Mouse (Mus musculus): ENCODE measurements at regions not wholly inside any gene's neighbourhood (a gene's known extent, or its start where the extent isn't known, plus 50 kb on each side); places are given as distances from the start of the nearest gene placed in this dataset.
A peak's percentile ranks its signal among the peaks of the same experiment; 100 is the strongest.
"Not testable (repeated sequence)": the region's sequence is repeated elsewhere in the genome, so short reads cannot be mapped to it uniquely, and the experiment has no call there.

DNA sequence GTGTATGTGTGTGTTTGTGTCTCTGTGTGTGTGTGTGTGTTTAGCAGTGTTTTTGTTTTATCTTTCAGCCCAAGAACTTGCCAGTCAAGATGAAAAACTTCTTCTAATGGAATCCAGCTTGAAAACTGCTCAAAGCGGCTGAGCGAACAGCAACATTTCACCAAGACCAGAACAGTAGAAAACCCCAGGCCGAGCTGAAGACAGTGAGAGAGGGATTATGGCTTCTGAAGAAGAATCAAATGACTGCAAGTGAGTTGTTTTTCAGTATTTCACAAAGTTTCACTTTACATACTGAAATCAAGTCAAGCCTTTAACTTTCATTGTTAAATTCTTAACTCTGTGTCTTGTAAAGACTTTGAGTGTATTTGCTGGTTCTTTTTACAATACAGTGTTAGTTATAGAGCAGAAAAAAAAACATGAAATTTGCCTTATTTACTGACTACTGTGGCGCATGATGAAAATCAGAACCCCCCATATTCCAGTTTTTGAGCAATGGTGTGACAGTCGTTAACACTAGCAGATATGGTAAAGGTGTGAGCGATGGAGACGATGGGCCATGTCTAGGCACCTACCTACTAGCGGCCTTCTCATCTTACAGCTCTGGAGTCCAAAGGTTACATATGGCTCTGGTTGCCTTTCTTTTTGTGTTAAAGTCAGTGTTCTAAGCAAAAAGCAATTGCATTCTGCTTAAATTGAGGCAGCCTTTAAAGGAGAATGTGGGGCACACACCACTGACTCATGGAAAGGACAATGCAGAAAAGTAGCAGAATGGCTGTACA is 357.0 kb downstream of the Gm8797 start:
- Histone ChIP-seq H3K27ac (ENCODE audit: low read length) (no peak overlapping the region), H3K27me3 (ENCODE audit: insufficient read depth, low read length) (no peaks in the 10 kb centered on the region), H3K4me3 (ENCODE audit: low read length) (no peak overlapping the region), H3K36me3 (ENCODE audit: insufficient read depth, low read length) (no peaks in the 10 kb centered on the region), H3K4me1 (ENCODE audit: insufficient read depth, low read length) (no peaks in the 10 kb centered on the region), H3K9me3 (ENCODE audit: low read length) (no peaks in the 10 kb centered on the region), H3K9ac (replicated peaks; ENCODE audit: low read length) (no peak overlapping the region), H3K4me2 (replicated peaks; ENCODE audit: low read depth, low read length) (no peak overlapping the region)
- WGBS, result 73% methylated on average over 8 of the region's 8 CpGs
- no peak for ATAC-seq (ENCODE audit: low FRiP score, low TSS enrichment)

DNA sequence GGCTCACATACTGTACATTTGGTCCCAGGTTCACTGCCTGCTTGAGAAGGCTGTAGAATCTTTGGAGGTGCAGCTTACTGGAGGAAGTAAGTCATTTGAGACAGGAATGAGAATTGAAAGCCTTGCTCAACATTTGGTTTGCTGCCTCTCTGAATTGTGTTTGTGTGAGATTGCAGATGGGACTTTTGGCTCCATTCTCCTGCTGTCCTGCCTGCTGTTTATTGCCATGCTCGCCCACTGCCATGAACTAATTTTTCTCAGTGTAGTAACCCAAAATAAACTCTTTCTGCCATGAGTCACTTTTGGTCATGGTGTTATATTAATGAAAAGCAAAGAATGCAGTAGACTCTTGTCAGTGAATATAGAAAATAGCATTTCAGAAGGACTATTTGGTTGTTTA is 368.1 kb downstream of the Gm8797 start:
- Histone ChIP-seq H3K4me2 (replicated peaks; ENCODE audit: low read depth, low read length) (no peak overlapping the region), H3K9ac (replicated peaks; ENCODE audit: low read length) (no peak overlapping the region), H3K4me3 (ENCODE audit: low read length) (no peak overlapping the region), H3K27me3 (ENCODE audit: insufficient read depth, low read length) (no peaks in the 10 kb centered on the region), H3K9me3 (ENCODE audit: low read length) (no peaks in the 10 kb centered on the region), H3K4me1 (ENCODE audit: insufficient read depth, low read length) (no peaks in the 10 kb centered on the region), H3K27ac (ENCODE audit: low read length) (no peak overlapping the region), H3K36me3 (ENCODE audit: insufficient read depth, low read length) (no peaks in the 10 kb centered on the region)
- no peak for ATAC-seq (ENCODE audit: low FRiP score, low TSS enrichment)
- WGBS, result 61% methylated on average over 1 of the region's 1 CpGs

DNA sequence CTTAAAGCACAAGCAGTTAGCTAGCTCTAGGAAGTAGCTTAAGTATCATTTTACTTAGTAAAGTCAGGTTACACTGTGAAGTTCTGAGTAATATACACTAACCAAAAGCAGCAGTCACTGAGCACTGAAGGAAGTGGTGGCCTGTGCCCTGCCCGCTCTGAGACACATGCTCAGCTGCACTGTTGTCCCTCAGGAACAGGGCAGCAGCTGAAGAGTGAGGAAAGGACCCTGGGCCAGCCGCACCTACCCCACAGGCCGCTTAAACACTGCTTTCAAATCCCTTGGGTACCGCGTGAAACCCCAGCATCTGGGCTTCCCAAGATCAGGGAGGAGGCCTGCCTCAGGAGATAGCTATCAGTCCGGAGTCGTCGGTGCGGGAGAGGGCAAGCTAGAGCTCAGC is 385.1 kb downstream of the Gm8797 start:
- not testable (repeated sequence) for H3K4me2 ChIP-seq (replicated peaks; ENCODE audit: low read depth, low read length); H3K4me1 ChIP-seq (ENCODE audit: insufficient read depth, low read length); H3K9ac ChIP-seq (replicated peaks; ENCODE audit: low read length); H3K9me3 ChIP-seq (ENCODE audit: low read length); ATAC-seq (ENCODE audit: low FRiP score, low TSS enrichment); H3K4me3 ChIP-seq (ENCODE audit: low read length); H3K27ac ChIP-seq (ENCODE audit: low read length); H3K36me3 ChIP-seq (ENCODE audit: insufficient read depth, low read length); H3K27me3 ChIP-seq (ENCODE audit: insufficient read depth, low read length)
- 77% methylated on average over 9 of the region's 9 CpGs for WGBS

DNA sequence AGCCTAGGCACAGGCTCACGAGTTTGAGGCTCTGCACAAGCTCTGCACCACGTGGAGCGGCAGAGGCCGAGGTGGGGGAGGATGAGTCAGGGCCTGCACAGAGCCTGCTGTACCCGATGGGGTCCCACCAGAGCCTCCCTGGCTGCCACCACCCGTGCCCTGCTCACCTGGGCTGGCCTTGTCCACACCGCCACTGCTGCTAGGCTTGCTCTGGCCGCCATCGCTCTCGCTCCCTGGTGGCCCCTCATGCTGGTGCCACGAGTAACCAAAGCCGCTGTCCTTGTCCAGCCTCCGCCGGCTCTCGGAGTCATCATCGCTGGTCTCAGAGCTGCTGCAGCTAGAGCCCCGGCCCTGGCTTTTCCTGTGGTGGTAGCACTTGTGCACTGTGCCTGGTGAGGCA is 386.8 kb downstream of the Gm8797 start:
- Histone ChIP-seq H3K9ac (replicated peaks; ENCODE audit: low read length) (no peak overlapping the region), H3K4me1 (ENCODE audit: insufficient read depth, low read length) (no peaks in the 10 kb centered on the region), H3K27me3 (ENCODE audit: insufficient read depth, low read length) (no peaks in the 10 kb centered on the region), H3K9me3 (ENCODE audit: low read length) (no peaks in the 10 kb centered on the region), H3K4me3 (ENCODE audit: low read length) (no peak overlapping the region), H3K4me2 (replicated peaks; ENCODE audit: low read depth, low read length) (no peak overlapping the region), H3K27ac (ENCODE audit: low read length) (no peak overlapping the region), H3K36me3 (ENCODE audit: insufficient read depth, low read length) (no peaks in the 10 kb centered on the region)
- peak; percentile 9; the same call in 1 of the 2 replicates for ATAC-seq (ENCODE audit: low FRiP score, low TSS enrichment)
- WGBS, result 96% methylated on average over 13 of the region's 17 CpGs

DNA sequence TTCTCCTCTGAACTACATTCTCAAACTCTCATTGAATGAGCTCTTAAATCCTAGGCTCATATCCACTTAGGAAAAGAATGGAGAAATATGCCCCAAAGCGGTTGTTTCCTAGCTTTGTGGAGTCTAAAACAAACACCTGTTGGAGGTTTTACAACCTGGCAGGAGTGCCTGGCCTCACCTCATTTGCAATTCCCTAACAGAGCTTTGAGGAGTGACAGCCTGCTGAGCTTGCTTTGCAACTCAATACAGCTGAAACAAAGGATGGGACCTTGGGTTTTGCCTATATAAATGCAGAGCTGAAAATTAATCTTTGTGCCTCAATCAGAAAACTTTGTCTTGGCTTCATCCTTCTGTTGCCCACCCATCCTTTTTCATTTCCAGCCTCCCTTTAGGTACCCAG is 423.2 kb downstream of the Gm8797 start:
- Histone ChIP-seq H3K4me2 (replicated peaks; ENCODE audit: low read depth, low read length) (no peak overlapping the region), H3K27ac (ENCODE audit: low read length) (no peak overlapping the region), H3K9ac (replicated peaks; ENCODE audit: low read length) (no peak overlapping the region), H3K36me3 (ENCODE audit: insufficient read depth, low read length) (no peaks in the 10 kb centered on the region), H3K4me3 (ENCODE audit: low read length) (no peak overlapping the region), H3K9me3 (ENCODE audit: low read length) (peaks cover 3% of the 10 kb centered on the region; the same call in 1 of the 2 replicates), H3K27me3 (ENCODE audit: insufficient read depth, low read length) (no peaks in the 10 kb centered on the region), H3K4me1 (ENCODE audit: insufficient read depth, low read length) (no peaks in the 10 kb centered on the region)
- no peak for ATAC-seq (ENCODE audit: low FRiP score, low TSS enrichment)
- 21% methylated on average over 1 of the region's 1 CpGs for WGBS

DNA sequence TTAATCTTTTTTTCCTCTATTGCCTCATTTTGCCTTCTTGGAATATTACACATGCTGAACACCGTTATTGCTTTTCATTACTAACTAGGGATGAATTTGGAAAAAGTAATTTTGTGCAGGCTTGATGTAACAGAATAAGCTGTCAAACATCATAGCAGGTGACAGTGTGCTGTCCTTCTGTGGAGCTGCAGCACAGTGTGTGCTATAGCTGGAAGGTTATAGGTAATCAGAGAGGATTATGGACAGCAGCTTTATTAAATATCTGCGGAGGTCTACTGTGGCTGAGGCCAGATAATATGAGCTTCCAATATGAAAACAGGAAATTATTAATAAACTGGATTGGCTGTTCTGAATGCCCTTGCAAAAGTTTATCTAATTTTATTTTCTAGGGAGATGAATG is 431.9 kb downstream of the Gm8797 start:
- no peak for ATAC-seq (ENCODE audit: low FRiP score, low TSS enrichment)
- H3K27ac ChIP-seq (ENCODE audit: low read length), result no peak overlapping the region
- no peaks in the 10 kb centered on the region for H3K27me3 ChIP-seq (ENCODE audit: insufficient read depth, low read length)
- H3K4me2 ChIP-seq (replicated peaks; ENCODE audit: low read depth, low read length), result no peak overlapping the region
- H3K4me1 ChIP-seq (ENCODE audit: insufficient read depth, low read length), result no peaks in the 10 kb centered on the region
- H3K9me3 ChIP-seq (ENCODE audit: low read length), result no peaks in the 10 kb centered on the region
- 86% methylated on average over 2 of the region's 2 CpGs for WGBS
- no peak overlapping the region for H3K4me3 ChIP-seq (ENCODE audit: low read length)
- no peak overlapping the region for H3K9ac ChIP-seq (replicated peaks; ENCODE audit: low read length)
- H3K36me3 ChIP-seq (ENCODE audit: insufficient read depth, low read length), result no peaks in the 10 kb centered on the region

DNA sequence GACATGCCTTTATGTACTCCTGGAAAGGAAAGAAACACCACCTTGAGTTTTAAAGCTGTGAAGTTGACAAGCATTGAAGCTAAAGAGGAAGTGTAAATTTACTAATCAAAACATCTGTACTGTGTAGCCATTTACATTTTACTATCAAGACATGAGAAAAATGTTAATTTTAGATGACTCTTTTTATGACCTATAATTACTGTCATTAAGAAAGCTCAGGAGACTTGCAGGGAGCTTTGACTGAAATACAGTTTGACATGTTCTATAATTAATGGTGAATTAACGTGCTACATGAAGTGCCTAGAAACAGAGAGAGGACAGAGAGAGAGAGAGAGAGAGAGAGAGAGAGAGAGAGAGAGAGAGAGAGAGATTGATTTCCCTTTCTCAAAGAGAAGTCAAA is 432.8 kb downstream of the Gm8797 start:
- no peaks in the 10 kb centered on the region for H3K36me3 ChIP-seq (ENCODE audit: insufficient read depth, low read length)
- no peak for ATAC-seq (ENCODE audit: low FRiP score, low TSS enrichment)
- no peaks in the 10 kb centered on the region for H3K9me3 ChIP-seq (ENCODE audit: low read length)
- H3K9ac ChIP-seq (replicated peaks; ENCODE audit: low read length), result no peak overlapping the region
- no peak overlapping the region for H3K4me2 ChIP-seq (replicated peaks; ENCODE audit: low read depth, low read length)
- WGBS, result 22% methylated on average over 1 of the region's 1 CpGs
- H3K4me1 ChIP-seq (ENCODE audit: insufficient read depth, low read length), result no peaks in the 10 kb centered on the region
- no peak overlapping the region for H3K27ac ChIP-seq (ENCODE audit: low read length)
- no peaks in the 10 kb centered on the region for H3K27me3 ChIP-seq (ENCODE audit: insufficient read depth, low read length)
- no peak overlapping the region for H3K4me3 ChIP-seq (ENCODE audit: low read length)

DNA sequence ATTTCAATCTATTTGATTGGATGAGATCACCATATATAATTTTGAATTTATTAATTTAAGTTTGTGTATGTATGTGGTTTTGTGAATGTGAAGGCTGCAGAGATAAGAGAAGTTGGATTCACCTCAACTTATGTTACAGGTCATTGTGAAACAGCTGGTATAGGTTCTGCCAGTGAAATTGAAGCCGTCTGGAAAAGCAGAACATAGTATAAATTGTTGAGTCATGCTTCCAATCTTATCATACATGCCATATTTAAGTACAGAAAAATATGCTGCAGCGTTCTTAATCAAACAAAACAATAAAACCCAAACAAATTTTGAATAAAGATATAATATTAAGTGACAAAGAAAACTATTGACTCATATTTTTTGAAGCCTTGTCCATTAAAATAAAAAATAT is 415.6 kb downstream of the 1700008P02Rik start:
- Histone ChIP-seq H3K4me2 (replicated peaks; ENCODE audit: low read depth, low read length) (no peak overlapping the region), H3K9me3 (ENCODE audit: low read length) (no peaks in the 10 kb centered on the region), H3K9ac (replicated peaks; ENCODE audit: low read length) (no peak overlapping the region), H3K4me3 (ENCODE audit: low read length) (no peak overlapping the region), H3K4me1 (ENCODE audit: insufficient read depth, low read length) (no peaks in the 10 kb centered on the region), H3K27me3 (ENCODE audit: insufficient read depth, low read length) (no peaks in the 10 kb centered on the region), H3K36me3 (ENCODE audit: insufficient read depth, low read length) (no peaks in the 10 kb centered on the region), H3K27ac (ENCODE audit: low read length) (no peak overlapping the region)
- ATAC-seq (ENCODE audit: low FRiP score, low TSS enrichment), result no peak
- 69% methylated on average over 2 of the region's 2 CpGs for WGBS

DNA sequence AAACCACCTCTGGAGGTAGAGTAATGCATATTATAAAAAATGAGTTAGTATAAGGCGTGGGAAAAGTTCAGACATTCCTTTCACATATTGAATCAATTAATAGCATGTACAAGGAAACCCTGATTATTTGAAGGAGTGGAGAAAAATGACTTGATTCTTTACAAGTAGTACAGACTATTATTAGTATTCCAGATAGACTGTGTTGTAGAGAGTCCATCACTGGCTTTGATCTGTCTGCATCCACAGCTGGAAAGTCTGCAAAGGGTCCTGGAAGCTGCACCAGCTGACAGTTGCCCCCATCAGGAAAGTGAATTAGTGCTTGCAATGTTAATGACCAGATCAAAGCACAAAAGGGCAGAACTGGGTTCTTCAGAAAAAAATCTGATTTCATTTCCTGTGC is 391.6 kb downstream of the 1700008P02Rik start:
- Histone ChIP-seq H3K4me1 (ENCODE audit: insufficient read depth, low read length) (no peaks in the 10 kb centered on the region), H3K4me3 (ENCODE audit: low read length) (no peak overlapping the region), H3K9me3 (ENCODE audit: low read length) (no peaks in the 10 kb centered on the region), H3K4me2 (replicated peaks; ENCODE audit: low read depth, low read length) (no peak overlapping the region), H3K9ac (replicated peaks; ENCODE audit: low read length) (no peak overlapping the region), H3K27ac (ENCODE audit: low read length) (no peak overlapping the region), H3K27me3 (ENCODE audit: insufficient read depth, low read length) (no peaks in the 10 kb centered on the region), H3K36me3 (ENCODE audit: insufficient read depth, low read length) (no peaks in the 10 kb centered on the region)
- ATAC-seq (ENCODE audit: low FRiP score, low TSS enrichment), result no peak
- WGBS, result 74% methylated on average over 1 of the region's 1 CpGs
